Mouse (Mus musculus) heart, embryonic 16.5 days (tissue): ENCODE results near the gene Clmp. TPM values are rescaled to one million over a fixed set of nuclear protein-coding genes. Genes with fewer than 3 reads are reported as not detected.
"Not testable (repeated sequence)": the region's sequence is repeated elsewhere in the genome, so short reads cannot be mapped to it uniquely, and the experiment has no call there.

Experiments used
- ATAC-seq: fragments of 200-750 bp; cut with Nextera tagmentation; replicated peaks from 2 replicates; pipeline ENCODE4 v1.8.0; 2017; ENCODE audit warnings: moderate number of reproducible peaks; ENCODE audit not compliant: insufficient read depth, low FRiP score; ENCODE audit errors: extremely low read depth
- H3K27ac ChIP-seq: fragments of 300-500 bp; sonication (generic); 2 replicates; pipeline ENCODE4 v1.5.1; 2014; ENCODE audit warnings: mild to moderate bottlenecking, low read length, control low read depth, moderate library complexity
- H3K27me3 ChIP-seq: fragments of 300-500 bp; sonication (generic); 2 replicates; pipeline ENCODE4 v1.6.1; 2014; ENCODE audit warnings: low read length, mixed read lengths; ENCODE audit not compliant: control insufficient read depth, insufficient read depth
- H3K36me3 ChIP-seq: fragments of 300-500 bp; sonication (generic); 2 replicates; pipeline ENCODE4 v1.6.1; 2014; ENCODE audit not compliant: control insufficient read depth, insufficient read depth
- H3K4me1 ChIP-seq: fragments of 300-500 bp; sonication (generic); 2 replicates; pipeline ENCODE4 v1.6.1; 2014; ENCODE audit warnings: low read length, mixed read lengths; ENCODE audit not compliant: control insufficient read depth, insufficient read depth
- H3K4me2 ChIP-seq: fragments of 300-500 bp; sonication (generic); 2 replicates; pipeline ENCODE4 v1.6.1; 2014; ENCODE audit warnings: low read depth, mild to moderate bottlenecking, control low read depth, low read length
- H3K4me3 ChIP-seq: fragments of 300-500 bp; sonication (generic); 2 replicates; pipeline ENCODE4 v1.5.1; 2014; ENCODE audit warnings: mild to moderate bottlenecking, control low read depth, low read length
- H3K9ac ChIP-seq: fragments of 300-500 bp; sonication (generic); 2 replicates; pipeline ENCODE4 v1.6.1; 2014; ENCODE audit warnings: low read length, control low read depth
- H3K9me3 ChIP-seq: fragments of 300-500 bp; sonication (generic); replicated peaks from 2 replicates; pipeline ENCODE4 v1.6.1; 2016; ENCODE audit warnings: low read length; ENCODE audit not compliant: control insufficient read depth
- WGBS: fragments of 180-500 bp; shearing (Covaris S2); extraction: QIAGEN DNeasy Blood & Tissue Kit; methylation state at CpG from one replicate; pipeline ENCODE4 v1.1.7; 2014; 5-methylcytosine and 5-hydroxymethylcytosine counted together
- polyA plus RNA-seq: library from polyadenylated mRNA; unstranded; fragments of >200 nt; fragmentation: Nextera tagmentation; extraction: Ambion mirVana; gene quantifications from 2 replicates; pipeline ENCODE4 v1.2.1, GENCODE M21; 2015

The Clmp gene
- polyA plus RNA-seq, 1 experiment from 2014 or later = 7.4 TPM

DNA sequence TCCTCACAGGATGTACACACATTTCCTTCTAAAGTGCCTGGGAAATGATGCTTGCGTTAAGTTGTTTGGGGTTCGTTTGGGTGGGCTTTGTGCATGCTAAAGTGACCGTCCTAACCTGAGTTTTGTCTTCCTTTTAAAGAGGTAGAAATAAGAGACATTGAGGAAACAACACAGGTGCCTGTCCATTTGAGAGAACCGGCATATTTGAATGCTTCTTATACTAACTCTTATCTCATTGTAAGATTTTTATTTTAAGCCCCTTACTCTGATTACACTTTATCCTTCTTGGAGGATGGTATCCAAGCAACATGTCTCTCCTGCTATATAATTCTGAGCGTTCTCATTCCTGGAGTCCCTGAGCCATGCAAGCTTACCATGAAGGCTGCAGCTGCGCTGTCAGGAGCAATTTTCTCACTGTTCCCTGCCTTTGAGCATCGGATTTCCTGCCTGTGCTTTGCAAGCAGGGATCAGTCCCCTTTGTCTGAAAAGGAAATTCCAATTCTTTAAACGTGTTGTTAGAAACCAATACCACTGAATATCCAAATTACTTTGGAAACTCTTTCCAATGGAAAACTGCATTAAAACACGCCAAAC, 98.7 kb downstream of the Clmp start:
- H3K4me2 ChIP-seq = peak overlapping the region; percentile 22
- no peaks in the 10 kb centered on the region for H3K27me3 ChIP-seq
- ATAC-seq = no peak
- 17% methylated on average over 9 of the region's 9 CpGs for WGBS
- H3K36me3 ChIP-seq = no peaks in the 10 kb centered on the region
- no peak overlapping the region; the same call in 1 of the 2 replicates for H3K4me3 ChIP-seq
- peaks cover 12% of the 10 kb centered on the region for H3K4me1 ChIP-seq
- H3K27ac ChIP-seq = peak overlapping the region; percentile 80
- H3K9ac ChIP-seq = no peak overlapping the region
- H3K9me3 ChIP-seq = no peaks in the 10 kb centered on the region

DNA sequence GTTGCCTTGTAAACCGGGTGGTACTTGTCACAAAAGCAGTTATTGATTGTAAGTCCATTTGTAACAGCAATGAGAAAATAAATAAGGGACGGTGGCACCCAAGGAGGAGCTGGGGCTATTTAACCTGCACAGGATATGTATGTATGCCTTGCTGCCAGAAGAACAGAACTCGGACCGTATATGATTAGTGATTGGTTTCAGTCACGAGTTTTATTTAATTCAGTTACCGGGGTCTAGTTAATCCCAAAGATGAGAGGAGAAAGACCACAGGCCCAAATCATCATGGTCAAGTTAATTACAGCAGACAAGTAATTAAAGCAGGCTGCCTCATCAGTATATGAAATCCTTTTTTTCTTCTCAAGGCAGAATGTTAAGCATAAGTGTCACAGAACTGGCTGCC, 99.7 kb downstream of the Clmp start:
- Histone ChIP-seq H3K9ac (no peak overlapping the region), H3K27me3 (no peaks in the 10 kb centered on the region), H3K36me3 (no peaks in the 10 kb centered on the region), H3K4me2 (no peak overlapping the region), H3K4me1 (peaks cover 12% of the 10 kb centered on the region), H3K4me3 (no peak overlapping the region), H3K27ac (no peak overlapping the region), H3K9me3 (no peaks in the 10 kb centered on the region)
- no peak for ATAC-seq
- 86% methylated on average over 6 of the region's 6 CpGs for WGBS

DNA sequence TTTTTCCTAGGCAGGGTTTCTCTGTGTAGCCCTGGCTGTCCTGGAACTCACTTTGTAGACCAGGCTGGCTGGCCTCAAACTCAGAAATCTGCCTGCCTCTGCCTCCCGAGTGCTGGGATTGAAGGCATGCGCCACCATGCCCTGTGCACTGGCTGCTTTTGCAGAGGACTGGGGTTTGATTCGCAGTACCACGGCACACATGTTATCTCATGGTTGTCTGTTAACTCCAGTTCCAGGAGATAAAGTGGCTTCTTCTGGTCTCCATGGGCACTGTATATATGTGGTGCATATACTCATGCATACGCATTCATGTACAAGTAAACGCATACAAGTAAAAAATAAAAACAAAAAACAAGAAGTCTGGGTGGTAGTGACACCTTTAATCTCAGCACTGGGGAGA, 101.1 kb downstream of the Clmp start:
- H3K36me3 ChIP-seq, H3K27ac ChIP-seq, H3K9ac ChIP-seq, H3K4me3 ChIP-seq, H3K9me3 ChIP-seq, H3K27me3 ChIP-seq, ATAC-seq, H3K4me2 ChIP-seq: not testable (repeated sequence)
- 88% methylated on average over 6 of the region's 6 CpGs for WGBS
- H3K4me1 ChIP-seq = peaks cover 12% of the 10 kb centered on the region

DNA sequence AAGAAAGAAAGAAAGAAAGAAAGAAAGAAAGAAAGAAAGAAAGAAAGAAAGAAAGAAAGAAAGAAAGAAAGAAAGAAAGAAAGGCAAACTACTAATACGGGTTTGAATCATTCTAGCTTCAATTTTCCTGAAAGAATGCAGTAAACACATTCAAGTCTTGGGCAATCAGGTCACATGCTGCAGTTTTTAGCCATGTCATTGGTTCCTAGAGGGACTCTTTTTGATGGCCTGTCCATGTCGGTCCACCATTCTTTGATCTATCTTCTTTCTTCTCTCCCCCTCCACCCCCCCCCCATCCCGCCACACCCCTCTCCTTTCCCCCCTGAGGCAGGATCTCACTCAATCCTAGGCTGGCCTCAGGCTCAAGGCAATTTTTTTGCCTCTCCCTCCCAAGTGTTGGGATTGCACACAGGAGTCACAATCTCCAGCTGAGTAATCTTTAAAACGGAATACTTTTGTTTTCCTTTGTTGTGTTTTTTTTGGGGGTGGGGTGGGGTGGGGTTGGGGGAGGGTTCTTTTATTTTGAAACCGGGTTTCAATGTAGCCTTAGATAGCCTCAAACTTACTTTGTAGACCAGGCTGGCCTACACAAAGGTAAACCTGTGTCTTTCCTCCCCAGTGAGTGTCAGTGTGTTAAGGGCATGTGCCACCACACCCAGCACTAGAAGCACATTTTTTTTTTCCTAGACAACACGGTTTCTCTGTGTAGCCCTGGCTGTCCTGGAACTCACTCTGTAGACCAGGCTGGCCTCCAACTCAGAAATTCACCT, 106.3 kb downstream of the Clmp start:
- Histone ChIP-seq H3K27me3 (no peaks in the 10 kb centered on the region), H3K4me2 (no peak overlapping the region), H3K4me3 (no peak overlapping the region), H3K27ac (no peak overlapping the region), H3K9ac (no peak overlapping the region), H3K9me3 (no peaks in the 10 kb centered on the region), H3K4me1 (peaks cover 8% of the 10 kb centered on the region; the same call in 1 of the 2 replicates), H3K36me3 (no peaks in the 10 kb centered on the region)
- 64% methylated on average over 6 of the region's 6 CpGs for WGBS
- no peak for ATAC-seq

DNA sequence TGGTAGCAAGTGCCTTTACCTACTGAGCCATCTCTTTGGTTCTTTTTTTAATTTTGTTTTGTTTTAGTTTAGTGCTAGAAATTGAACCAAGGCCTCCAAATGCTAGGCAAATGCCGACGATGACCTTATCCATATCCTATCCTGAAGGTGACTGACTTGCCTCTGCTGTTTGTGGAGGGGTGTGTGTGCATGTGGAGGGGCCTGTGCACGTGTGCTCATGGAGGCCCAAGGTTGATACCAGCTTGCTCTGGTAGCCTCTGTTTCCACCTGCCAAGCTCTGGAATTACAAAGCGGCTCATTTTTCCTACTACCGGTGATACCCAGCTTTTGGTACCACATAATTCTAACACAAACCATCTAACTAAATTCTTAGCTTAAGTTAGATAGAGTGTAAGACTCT, 107.8 kb downstream of the Clmp start:
- Histone ChIP-seq H3K27me3 (no peaks in the 10 kb centered on the region), H3K36me3 (no peaks in the 10 kb centered on the region), H3K9me3 (no peaks in the 10 kb centered on the region), H3K27ac (no peak overlapping the region), H3K4me2 (no peak overlapping the region), H3K4me3 (no peak overlapping the region), H3K4me1 (peaks cover 14% of the 10 kb centered on the region), H3K9ac (no peak overlapping the region)
- no peak for ATAC-seq
- 89% methylated on average over 5 of the region's 5 CpGs for WGBS

DNA sequence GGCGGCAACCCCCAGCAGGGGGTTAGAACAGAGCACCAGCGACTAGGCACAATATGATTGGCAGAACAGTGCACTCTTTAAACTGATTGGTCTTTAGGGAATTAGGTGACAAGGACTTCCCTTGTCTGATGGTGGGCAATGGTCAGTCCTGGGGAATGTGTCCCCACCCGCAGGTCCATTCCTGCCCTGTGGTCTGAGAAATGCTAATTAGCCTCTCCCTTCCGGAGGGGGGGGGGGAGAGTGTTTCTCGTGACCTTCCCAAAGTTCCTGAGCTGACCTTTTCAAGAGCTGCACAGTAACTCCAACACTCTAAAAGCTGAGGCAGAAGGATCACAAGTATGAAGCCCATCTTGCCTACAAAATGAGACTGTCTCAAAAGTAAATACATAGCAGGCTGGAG, 108.5 kb downstream of the Clmp start:
- WGBS = 53% methylated on average over 5 of the region's 5 CpGs
- Histone ChIP-seq H3K36me3 (no peaks in the 10 kb centered on the region), H3K9ac (no peak overlapping the region), H3K4me2 (no peak overlapping the region), H3K4me3 (no peak overlapping the region), H3K9me3 (no peaks in the 10 kb centered on the region), H3K27ac (no peak overlapping the region), H3K4me1 (peaks cover 18% of the 10 kb centered on the region), H3K27me3 (no peaks in the 10 kb centered on the region)
- ATAC-seq = no peak

DNA sequence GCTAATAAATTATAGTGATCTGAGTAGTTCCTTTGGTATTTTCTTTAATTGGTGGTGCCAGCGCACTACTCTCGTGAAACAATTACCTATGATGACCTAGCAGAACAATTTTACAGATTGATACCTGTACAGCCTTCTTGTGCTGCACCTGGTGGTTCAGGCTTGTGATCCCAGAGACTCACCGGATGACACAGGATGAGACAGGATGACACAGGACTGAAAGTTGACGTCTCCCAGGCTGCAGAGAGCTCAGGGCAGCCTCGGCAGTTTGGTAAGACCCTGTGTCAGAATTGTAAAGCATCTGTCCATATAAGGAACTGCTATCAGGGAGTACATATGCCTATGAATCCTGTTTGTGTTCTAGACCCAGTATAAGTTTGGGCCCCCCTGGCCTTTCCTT, 109.2 kb downstream of the Clmp start:
- no peak for ATAC-seq
- Histone ChIP-seq H3K27ac (no peak overlapping the region), H3K9ac (no peak overlapping the region), H3K4me1 (peaks cover 25% of the 10 kb centered on the region), H3K4me2 (no peak overlapping the region), H3K4me3 (no peak overlapping the region), H3K36me3 (no peaks in the 10 kb centered on the region), H3K27me3 (no peaks in the 10 kb centered on the region), H3K9me3 (no peaks in the 10 kb centered on the region)
- WGBS = 68% methylated on average over 5 of the region's 5 CpGs

DNA sequence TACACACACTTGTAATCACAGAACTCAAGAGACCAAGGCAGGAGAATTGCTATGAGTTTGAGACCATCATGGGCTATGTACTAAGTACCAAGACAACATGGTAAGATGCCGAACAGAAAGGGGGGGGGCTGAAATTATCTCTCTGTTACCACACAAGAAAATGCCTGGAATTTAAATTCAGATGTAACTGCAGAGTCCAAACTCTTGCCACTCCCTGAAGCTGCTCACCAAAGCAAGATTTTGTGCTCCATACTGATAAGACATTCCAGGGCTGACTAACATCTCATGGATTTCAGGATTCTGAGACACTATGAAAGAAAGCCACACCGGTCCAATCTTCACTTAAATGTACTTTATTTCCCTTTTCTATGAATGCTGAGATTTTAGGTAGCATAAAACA, 109.8 kb downstream of the Clmp start:
- ATAC-seq = no peak
- Histone ChIP-seq H3K36me3 (no peaks in the 10 kb centered on the region), H3K4me1 (peaks cover 25% of the 10 kb centered on the region), H3K27ac (no peak overlapping the region), H3K27me3 (no peaks in the 10 kb centered on the region), H3K9ac (no peak overlapping the region), H3K9me3 (no peaks in the 10 kb centered on the region), H3K4me2 (no peak overlapping the region), H3K4me3 (no peak overlapping the region)
- 48% methylated on average over 2 of the region's 2 CpGs for WGBS

DNA sequence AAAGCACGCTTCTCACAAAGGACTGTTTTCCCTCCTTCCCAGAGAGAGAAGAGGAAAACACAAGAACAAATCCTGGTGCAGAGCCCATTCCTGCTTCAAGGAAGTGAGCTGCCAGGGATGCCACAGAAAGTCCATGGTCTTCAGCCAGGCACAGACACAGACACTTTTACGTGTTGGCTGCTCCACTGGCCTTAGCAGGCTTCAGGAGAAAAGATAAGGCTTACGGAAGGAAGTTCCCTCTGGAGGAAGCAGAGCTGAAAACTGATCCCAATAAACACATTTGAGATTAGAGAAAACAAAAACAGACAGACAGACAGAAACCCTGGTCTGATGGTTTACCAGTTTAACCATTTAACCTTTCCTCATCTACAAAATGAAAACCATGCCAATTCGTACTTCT, 110.3 kb downstream of the Clmp start:
- H3K27ac ChIP-seq = peak overlapping the region; percentile 52; the same call in 1 of the 2 replicates
- H3K4me2 ChIP-seq = no peak overlapping the region
- H3K9me3 ChIP-seq = no peaks in the 10 kb centered on the region
- no peak overlapping the region for H3K4me3 ChIP-seq
- ATAC-seq = no peak
- peaks cover 25% of the 10 kb centered on the region for H3K4me1 ChIP-seq
- no peaks in the 10 kb centered on the region for H3K27me3 ChIP-seq
- no peaks in the 10 kb centered on the region for H3K36me3 ChIP-seq
- 43% methylated on average over 4 of the region's 4 CpGs for WGBS
- no peak overlapping the region for H3K9ac ChIP-seq
